Mouse (Mus musculus) ES-E14 (cell line): ENCODE results near the gene Actn2. TPM values are rescaled to one million over a fixed set of nuclear protein-coding genes. Genes with fewer than 3 reads are reported as not detected.

ENCODE experiments used
- DNase-seq: peaks from one replicate; pipeline ENCODE4 v3.0.0-alpha.2; 2013; ENCODE audit warnings: low read depth, low spot score
- H3K27ac ChIP-seq: 2 replicates; pipeline ENCODE4 v1.5.1; 2012; ENCODE audit warnings: low read depth, mild to moderate bottlenecking, low read length, moderate library complexity, mixed read lengths; ENCODE audit not compliant: poor library complexity, insufficient read depth, severe bottlenecking
- H3K36me3 ChIP-seq: 2 replicates; pipeline ENCODE4 v1.6.1; 2012; ENCODE audit warnings: mild to moderate bottlenecking, low read length, moderate library complexity, mixed read lengths; ENCODE audit not compliant: control insufficient read depth, poor library complexity, insufficient read depth, severe bottlenecking
- H3K4me1 ChIP-seq, 2 experiments: fragments of 150-350 bp in 1 of 2; sonication (generic) in 1 of 2; 2 replicates each; pipeline ENCODE4 v1.6.1; 2012; ENCODE audit warnings: low read length in 2 of 2, mild to moderate bottlenecking in 1 of 2, mixed read lengths in 1 of 2; ENCODE audit not compliant: control insufficient read depth in 2 of 2, insufficient read depth in 2 of 2, poor library complexity in 1 of 2
- H3K4me3 ChIP-seq, 2 experiments: fragments of 150-350 bp in 1 of 2; sonication (generic) in 1 of 2; 2 replicates each; pipeline ENCODE4 v1.5.1; 2012; ENCODE audit warnings: low read length in 2 of 2, low read depth in 1 of 2, mild to moderate bottlenecking in 1 of 2, mixed read lengths in 1 of 2; ENCODE audit not compliant: insufficient read depth in 1 of 2, poor library complexity in 1 of 2, severe bottlenecking in 1 of 2
- H3K9ac ChIP-seq: 2 replicates; pipeline ENCODE4 v1.6.1; 2012; ENCODE audit warnings: low read depth, mild to moderate bottlenecking, low read length, mixed read lengths; ENCODE audit not compliant: poor library complexity, insufficient read depth, severe bottlenecking
- H3K9me3 ChIP-seq: fragments of 150-350 bp; sonication (generic); 2 replicates; pipeline ENCODE4 v1.6.1; 2012; ENCODE audit warnings: low read depth, mild to moderate bottlenecking, low read length; ENCODE audit not compliant: control insufficient read depth, insufficient read depth
- CHD2 ChIP-seq: IDR thresholded peaks from 2 replicates; pipeline ENCODE4 v1.6.1; 2014; ENCODE audit warnings: mild to moderate bottlenecking, low read depth, low read length, inconsistent platforms
- HCFC1 ChIP-seq: IDR thresholded peaks from 2 replicates; pipeline ENCODE4 v1.6.1; 2012; ENCODE audit warnings: low read length, inconsistent platforms, borderline replicate concordance; ENCODE audit not compliant: insufficient read depth
- MAFK ChIP-seq: IDR thresholded peaks from 2 replicates; pipeline ENCODE4 v1.6.1; 2014; ENCODE audit warnings: mild to moderate bottlenecking, low read depth, low read length, inconsistent platforms; ENCODE audit not compliant: insufficient read depth
- ZC3H11A ChIP-seq: IDR thresholded peaks from 2 replicates; pipeline ENCODE4 v1.6.1; 2012; ENCODE audit warnings: low read depth, mild to moderate bottlenecking, inconsistent platforms, low read length, borderline replicate concordance
- ZNF384 ChIP-seq: IDR thresholded peaks from 2 replicates; pipeline ENCODE4 v1.6.1; 2012; ENCODE audit warnings: low read depth, low read length, inconsistent platforms
- in situ Hi-C, 2 experiments: fragments of 600-800 bp; cut with MboI; formaldehyde crosslinking; loops; one replicate each; pipeline ENCODE4 v1.15.1; 2025; ENCODE audit warnings: low sequenced_read_pairs in 2 of 2, inconsistent platforms in 1 of 2; ENCODE audit not compliant: unreplicated experiment in 2 of 2
- total RNA-seq: library from RNA; depleted of rRNA; stranded (reverse); fragments of 300-350 nt; gene quantifications from 2 replicates; pipeline ENCODE4 v1.2.3, GENCODE M21; 2012

Gene Actn2
- total RNA-seq, 1 experiment = 6.9 TPM

DNA sequence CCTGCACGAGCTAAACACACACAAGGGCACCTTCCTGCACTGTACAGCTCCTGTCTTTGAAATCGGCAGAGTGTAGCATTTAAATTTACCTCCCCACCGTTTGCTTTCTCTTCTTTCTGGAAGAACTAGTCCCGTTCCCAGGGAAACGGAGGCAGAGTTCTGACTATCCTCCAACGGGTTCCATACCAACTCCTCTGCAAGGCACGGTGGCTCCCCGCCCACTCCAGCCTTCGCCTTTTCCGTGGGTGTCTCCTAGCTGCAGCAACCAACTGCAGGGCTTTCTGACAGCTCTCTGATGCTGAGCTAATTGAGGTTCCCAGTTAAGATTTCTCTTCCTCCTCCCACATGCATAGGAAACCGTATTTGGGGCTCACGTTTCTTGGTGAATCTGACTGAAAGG lies 6.5 kb downstream of the Actn2 start:
- Histone ChIP-seq H3K9ac (no peak overlapping the region), H3K36me3 (no peaks in the 10 kb centered on the region; the same call in 1 of the 2 replicates), H3K4me3 (no peak overlapping the region), H3K9me3 (no peaks in the 10 kb centered on the region), H3K27ac (no peak overlapping the region), H3K4me1 (no peaks in the 10 kb centered on the region)
- no peak for DNase-seq
- in situ Hi-C loops = no loop called here
- no peak for TF ChIP-seq ZNF384
- TF ChIP-seq MAFK = no peak
- no peak for TF ChIP-seq CHD2
- TF ChIP-seq ZC3H11A = no peak
- TF ChIP-seq HCFC1 = no peak

DNA sequence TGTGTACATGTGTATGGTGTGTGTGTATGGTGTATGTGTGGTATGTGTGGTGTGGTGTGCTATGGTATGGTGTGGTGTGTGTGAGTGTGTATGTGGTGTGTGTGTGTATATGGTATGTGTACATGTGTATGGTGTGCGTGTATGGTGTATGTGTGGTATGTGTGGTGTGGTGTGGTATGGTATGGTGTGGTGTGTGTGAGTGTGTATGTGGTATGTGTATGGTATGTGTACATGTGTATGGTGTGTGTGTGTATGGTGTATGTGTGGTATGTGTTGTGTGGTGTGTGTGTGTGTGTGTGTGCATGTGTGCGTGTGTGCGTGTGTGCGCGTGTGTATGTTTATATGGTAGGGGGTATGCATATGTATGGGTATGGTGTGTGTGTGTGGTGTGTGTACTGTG lies 9.0 kb downstream of the Actn2 start:
- Histone ChIP-seq H3K9me3 (no peaks in the 10 kb centered on the region), H3K4me1 (no peaks in the 10 kb centered on the region), H3K4me3 (no peak overlapping the region), H3K27ac (no peak overlapping the region), H3K36me3 (no peaks in the 10 kb centered on the region; the same call in 1 of the 2 replicates), H3K9ac (no peak overlapping the region)
- TF ChIP-seq ZNF384 (no peak), MAFK (no peak), ZC3H11A (no peak), HCFC1 (no peak)
- in situ Hi-C loops = no loop called here
- no peak for DNase-seq

DNA sequence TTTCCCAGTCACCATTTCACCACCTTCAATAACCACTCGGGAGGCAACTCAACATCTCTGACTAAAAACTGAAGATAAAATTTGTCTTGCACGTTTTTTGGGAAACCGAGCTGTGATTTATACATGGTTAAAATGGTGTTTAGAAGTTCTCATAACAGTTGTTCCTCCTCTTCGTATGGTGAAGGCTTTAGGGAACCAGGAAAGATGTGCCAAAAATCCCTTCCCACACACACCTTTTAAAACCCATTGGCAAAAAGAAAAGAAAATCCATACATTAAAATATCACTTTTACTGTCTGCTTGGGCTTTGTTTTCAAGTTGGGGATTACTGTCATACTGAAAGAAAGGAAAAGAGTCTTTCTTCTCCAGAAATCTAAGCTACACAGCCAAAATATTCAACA lies 12.2 kb downstream of the Actn2 start:
- Histone ChIP-seq H3K4me1 (no peaks in the 10 kb centered on the region), H3K9ac (no peak overlapping the region)
- in situ Hi-C loops = no loop called here

DNA sequence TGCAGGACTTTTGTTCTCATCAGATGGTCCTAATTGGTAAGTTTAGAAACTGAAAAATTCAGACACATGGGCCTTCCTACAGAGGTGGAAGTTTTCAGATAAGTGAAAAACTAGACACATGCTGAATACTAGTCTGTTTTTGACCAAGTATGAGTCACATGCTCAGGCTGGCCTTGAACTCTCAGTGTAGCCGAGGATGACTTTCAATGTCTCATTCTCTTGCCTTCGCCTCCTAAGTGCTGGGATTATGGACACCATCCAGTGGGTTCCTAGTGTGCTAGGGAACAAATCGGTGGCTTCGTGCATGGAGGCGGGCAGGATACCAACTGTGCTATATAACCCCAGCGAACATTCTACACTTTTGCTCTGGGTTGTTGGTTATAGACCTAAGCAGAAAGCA lies 13.0 kb downstream of the Actn2 start:
- no peak overlapping the region for H3K4me3 ChIP-seq
- TF ChIP-seq MAFK (no peak), CHD2 (no peak)
- H3K4me1 ChIP-seq = peaks cover 0 to 3% of the 10 kb centered on the region in 2 experiments; a peak in 1 of 4 replicates
- no peak overlapping the region for H3K9ac ChIP-seq
- H3K9me3 ChIP-seq = no peaks in the 10 kb centered on the region
- DNase-seq = no peak
- in situ Hi-C loops = no loop called here
- no peak overlapping the region for H3K27ac ChIP-seq
- no peaks in the 10 kb centered on the region; the same call in 1 of the 2 replicates for H3K36me3 ChIP-seq

More for the DNA sequence above, 12.2 kb downstream of the Actn2 start:
- Histone ChIP-seq H3K36me3 (no peaks in the 10 kb centered on the region; the same call in 1 of the 2 replicates), H3K9me3 (no peaks in the 10 kb centered on the region), H3K4me3 (no peak overlapping the region), H3K27ac (no peak overlapping the region)
- TF ChIP-seq MAFK = no peak
- TF ChIP-seq CHD2 = no peak
- TF ChIP-seq ZC3H11A = no peak
- TF ChIP-seq HCFC1 = no peak
- no peak for TF ChIP-seq ZNF384
- no peak for DNase-seq

DNA sequence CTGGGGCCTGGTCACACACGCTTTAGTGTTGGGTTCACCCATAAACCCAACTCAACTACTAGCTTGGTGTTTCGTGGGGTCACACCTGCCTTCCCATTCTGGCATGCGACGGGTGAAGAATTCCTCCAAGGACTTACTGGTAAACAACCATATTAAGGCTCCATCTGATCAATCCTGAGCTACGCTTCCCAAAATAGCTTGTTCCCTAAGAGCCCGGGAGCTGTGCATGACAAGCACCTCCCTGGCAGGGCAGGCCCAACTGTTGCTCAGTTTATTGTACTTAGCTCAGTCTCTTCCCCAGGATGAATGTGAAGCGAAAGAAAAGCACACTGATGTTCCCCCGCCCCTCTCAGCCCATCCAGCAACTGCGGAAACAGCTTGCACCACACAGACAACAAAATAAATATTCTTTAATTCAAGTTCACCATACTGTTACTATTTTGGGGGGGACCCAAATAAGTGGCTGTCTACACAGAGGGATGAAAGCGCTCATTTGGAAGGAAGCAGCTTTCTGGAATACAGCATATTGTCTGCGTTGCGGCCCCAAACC lies 17.4 kb downstream of the Actn2 start:
- Histone ChIP-seq H3K9ac (no peak overlapping the region), H3K36me3 (no peaks in the 10 kb centered on the region), H3K27ac (no peak overlapping the region), H3K4me3 (no peak overlapping the region), H3K9me3 (no peaks in the 10 kb centered on the region), H3K4me1 (peaks cover 0 to 3% of the 10 kb centered on the region in 2 experiments; a peak in 1 of 4 replicates)
- TF ChIP-seq ZNF384 (no peak), CHD2 (no peak), HCFC1 (no peak), ZC3H11A (no peak)
- in situ Hi-C loops = no loop called here
- DNase-seq = no peak
